Mouse (Mus musculus) lung, postnatal 0 days (tissue): Measurements from ENCODE around the gene Ap4m1. TPM values are rescaled to one million over a fixed set of nuclear protein-coding genes. Genes with fewer than 3 reads are reported as not detected.

ENCODE experiments used
- ATAC-seq: fragments of 200-750 bp; cut with Nextera tagmentation; 2 replicates; pipeline ENCODE4 v1.8.0; 2017; ENCODE audit warnings: moderate library complexity
- DNase-seq: peaks from one replicate; pipeline ENCODE4 v3.0.0-alpha.2; 2016; ENCODE audit warnings: low spot score
- H3K27ac ChIP-seq: fragments of 300-500 bp; sonication (generic); 2 replicates; pipeline ENCODE4 v1.5.1; 2014; ENCODE audit warnings: antibody characterized with exemption, mild to moderate bottlenecking, low read length, mixed read lengths
- H3K27me3 ChIP-seq: fragments of 300-500 bp; sonication (generic); replicated peaks from 2 replicates; pipeline ENCODE4 v1.6.1; 2014; ENCODE audit warnings: low read length, mixed read lengths; ENCODE audit not compliant: insufficient read depth
- H3K36me3 ChIP-seq: fragments of 300-500 bp; sonication (generic); 2 replicates; pipeline ENCODE4 v1.6.1; 2014; ENCODE audit warnings: low read length, mixed read lengths; ENCODE audit not compliant: insufficient read depth
- H3K4me1 ChIP-seq: fragments of 300-500 bp; sonication (generic); 2 replicates; pipeline ENCODE4 v1.6.1; 2014; ENCODE audit warnings: antibody characterized with exemption, low read depth, low read length, mixed read lengths; ENCODE audit not compliant: insufficient read depth
- H3K4me2 ChIP-seq: fragments of 300-500 bp; sonication (generic); replicated peaks from 2 replicates; pipeline ENCODE4 v1.6.1; 2014; ENCODE audit warnings: low read depth, mild to moderate bottlenecking, low read length, moderate library complexity, mixed read lengths
- H3K4me3 ChIP-seq: fragments of 300-500 bp; sonication (generic); 2 replicates; pipeline ENCODE4 v1.5.1; 2014; ENCODE audit warnings: low read depth, low read length
- H3K9ac ChIP-seq: fragments of 300-500 bp; sonication (generic); replicated peaks from 2 replicates; pipeline ENCODE4 v1.6.1; 2014; ENCODE audit warnings: low read depth, mild to moderate bottlenecking
- H3K9me3 ChIP-seq: fragments of 300-500 bp; sonication (generic); 2 replicates; pipeline ENCODE4 v1.6.1; 2016; ENCODE audit warnings: low read length, mixed read lengths
- CTCF ChIP-seq: IDR thresholded peaks from 2 replicates; pipeline ENCODE4 v1.5.1; 2016; ENCODE audit warnings: antibody characterized with exemption, mild to moderate bottlenecking
- EP300 ChIP-seq: IDR thresholded peaks from 2 replicates; pipeline ENCODE4 v1.6.1; 2016; ENCODE audit warnings: antibody characterized with exemption, mild to moderate bottlenecking, control low read depth
- WGBS: fragments of 180-500 bp; shearing (Covaris S2); extraction: QIAGEN DNeasy Blood & Tissue Kit; methylation state at CpG from one replicate; pipeline ENCODE4 v1.1.7; 2014; 5-methylcytosine and 5-hydroxymethylcytosine counted together
- microRNA counts: library from miRNA; unstranded; fragments of <30 nt; microRNA quantifications from one replicate; lab custom pipeline; 2015
- microRNA-seq: library from miRNA; unstranded; fragments of <30 nt; microRNA quantifications from one replicate; pipeline ENCODE4, GENCODE M21; 2016
- polyA plus RNA-seq: library from polyadenylated mRNA; unstranded; fragments of >200 nt; fragmentation: Nextera tagmentation; extraction: Ambion mirVana; gene quantifications from 2 replicates; pipeline ENCODE4 v1.2.1, GENCODE M21; 2015

The Ap4m1 gene
- polyA plus RNA-seq, 1 experiment from 2014 or later, result 11.1 TPM

DNA sequence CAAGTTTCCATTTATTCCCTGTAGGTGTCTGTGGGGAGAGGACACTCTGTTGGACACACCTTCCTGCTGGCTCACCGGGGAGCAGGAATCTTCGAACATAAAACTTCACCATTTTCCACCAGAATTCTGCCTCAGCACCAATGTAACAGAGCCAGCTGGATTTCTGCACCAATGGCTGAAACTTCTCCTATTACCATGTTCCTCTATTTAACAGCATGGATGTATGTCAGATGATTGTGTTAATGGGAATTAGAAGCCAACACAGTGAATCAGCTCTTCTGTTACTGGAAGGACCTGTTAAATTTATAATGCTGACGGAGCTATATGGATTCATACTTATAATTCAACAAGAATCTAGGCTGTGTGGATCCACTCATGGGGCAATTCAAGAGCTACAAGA lies 57.7 kb downstream of the Ap4m1 start:
- 84% methylated on average over 3 of the region's 3 CpGs for WGBS
- Histone ChIP-seq H3K27me3 (no peaks in the 10 kb centered on the region), H3K4me3 (no peak overlapping the region), H3K4me1 (no peaks in the 10 kb centered on the region), H3K27ac (no peak overlapping the region), H3K36me3 (no peaks in the 10 kb centered on the region), H3K4me2 (no peak overlapping the region), H3K9me3 (no peaks in the 10 kb centered on the region), H3K9ac (no peak overlapping the region)
- ATAC-seq (no peak), DNase-seq (no peak)
- TF ChIP-seq CTCF (no peak), EP300 (no peak)

MicroRNAs within 50 kb of the gene (microRNA counts, 519-probe panel; counts per million panel counts)
- 5,446 counts per million, percentile 70 among the panel's probes with 10 or more counts for microRNA mmu-miR-106b (lab: Ali Mortazavi, UCI)
- 6,410 counts per million, percentile 86 among the panel's probes with 10 or more counts for microRNA mmu-miR-25 (lab: Ali Mortazavi, UCI)
- 5,255 counts per million, percentile 63 among the panel's probes with 10 or more counts for microRNA mmu-miR-93 (lab: Ali Mortazavi, UCI)

Small RNAs within 50 kb of the gene (microRNA-seq; reads per million reads assigned to microRNA genes)
- gene Mir106b (4,584 reads per million, percentile 89 among the genes with 10 or more reads in this experiment), gene Mir25 (655 reads per million, percentile 71 among the genes with 10 or more reads in this experiment), gene Mir93 (3,728 reads per million, percentile 88 among the genes with 10 or more reads in this experiment)

Other genes with a start within 250 kb of the Ap4m1 start
- gene Gjc3, start 208.9 kb upstream of the Ap4m1 start, polyA plus RNA-seq, result not detected in 2 replicates
- 0.20 and 0.82 TPM in 2 replicates for gene Azgp1, start 190.5 kb upstream of the Ap4m1 start, polyA plus RNA-seq
- not detected in 2 replicates for gene Smok3a, start 150.7 kb upstream of the Ap4m1 start, polyA plus RNA-seq
- gene Smok3b, start 150.6 kb upstream of the Ap4m1 start, polyA plus RNA-seq, result not detected in 2 replicates
- not detected in 2 replicates for gene Smok3c, start 118.8 kb upstream of the Ap4m1 start, polyA plus RNA-seq
- 8.1 and 8.2 TPM in 2 replicates for gene Zkscan1, start 86.9 kb upstream of the Ap4m1 start, polyA plus RNA-seq
- 32.1 and 35.1 TPM in 2 replicates for gene Zscan21, start 55.1 kb upstream of the Ap4m1 start, polyA plus RNA-seq
- 11.4 and 12.3 TPM in 2 replicates for gene Zfp113, start 16.3 kb upstream of the Ap4m1 start, polyA plus RNA-seq
- gene Cops6, start 10.9 kb upstream of the Ap4m1 start, polyA plus RNA-seq, result 173 TPM in 2 replicates
- 36.2 and 37.5 TPM in 2 replicates for gene Mcm7, start 420 bp downstream of the Ap4m1 start, polyA plus RNA-seq
- 37.5 and 41.1 TPM in 2 replicates for gene Taf6, start 15.4 kb downstream of the Ap4m1 start, polyA plus RNA-seq
- 24.2 and 26.3 TPM in 2 replicates for gene Cnpy4, start 15.5 kb downstream of the Ap4m1 start, polyA plus RNA-seq
- gene Mblac1, start 22.3 kb downstream of the Ap4m1 start, polyA plus RNA-seq, result 6.3 and 6.7 TPM in 2 replicates
- gene Nxpe5, start 53.9 kb downstream of the Ap4m1 start, polyA plus RNA-seq, result 0.05 and 0.11 TPM in 2 replicates
- gene Lamtor4, start 83.5 kb downstream of the Ap4m1 start, polyA plus RNA-seq, result 73.5 and 75.6 TPM in 2 replicates
- 2.9 and 3.2 TPM in 2 replicates for gene BC037034, start 92.0 kb downstream of the Ap4m1 start, polyA plus RNA-seq
- gene Gal3st4, start 100.8 kb downstream of the Ap4m1 start, polyA plus RNA-seq, result 0.84 and 1.2 TPM in 2 replicates
- gene Gm43720, start 108.0 kb downstream of the Ap4m1 start, polyA plus RNA-seq, result 0.02 and 0.11 TPM in 2 replicates
- 2.0 and 2.7 TPM in 2 replicates for gene Gpc2, start 108.0 kb downstream of the Ap4m1 start, polyA plus RNA-seq
- gene Stag3, start 108.2 kb downstream of the Ap4m1 start, polyA plus RNA-seq, result 0.20 and 0.37 TPM in 2 replicates
- 0.17 TPM in 1 of 2 replicates, not detected in the other for gene Pvrig, start 170.0 kb downstream of the Ap4m1 start, polyA plus RNA-seq